Mouse (Mus musculus): ENCODE measurements around the gene Gm10721.
"Not testable (repeated sequence)": the region's sequence is repeated elsewhere in the genome, so short reads cannot be mapped to it uniquely, and the experiment has no call there.

Gene Gm10721

GRCm38 (mm10) chr9:3012733-3013279, at the start of gene Gm10721:
Gene Gm10721 (plus strand): TSS chr9:3013140.
- DNase-seq (ENCODE audit: low spot score in 2 of 2) = not testable (repeated sequence)

GRCm38 (mm10) chr9:3000445-3000972, 12.4 kb upstream of the Gm10721 start, which contains the start of gene Gm10722:
Gene Gm10722 (plus strand): TSS chr9:3000922.
- DNase-seq (ENCODE audit: low spot score in 2 of 2) = peak; percentile 8 to 18

- DNase-seq (ENCODE audit: low spot score in 2 of 2) = peak; percentile 4 to 42
These were observed 11.9 kb upstream of the Gm10721 start for GRCm38 (mm10) chr9:3001006-3001405.

GRCm38 (mm10) chr9:3001948-3002659, 10.8 kb upstream of the Gm10721 start:
- peak; percentile 99 to 100 for DNase-seq (ENCODE audit: low spot score in 2 of 2)

GRCm38 (mm10) chr9:3002794-3003396, 10.0 kb upstream of the Gm10721 start, which contains the start of gene Gm11168:
Gene Gm11168 (plus strand): TSS chr9:3003346.
- DNase-seq (ENCODE audit: low spot score in 2 of 2) = not testable (repeated sequence)

- not testable (repeated sequence) for DNase-seq (ENCODE audit: low spot score in 2 of 2)
These were observed 6.8 kb upstream of the Gm10721 start for GRCm38 (mm10) chr9:3006179-3006578.

- DNase-seq (ENCODE audit: low spot score in 2 of 2) = peak; percentile 96 to 97
These were observed 6.3 kb upstream of the Gm10721 start for GRCm38 (mm10) chr9:3006636-3007035.

- DNase-seq (ENCODE audit: low spot score in 2 of 2) = not testable (repeated sequence)
These were observed 5.7 kb upstream of the Gm10721 start for GRCm38 (mm10) chr9:3007272-3007671.

GRCm38 (mm10) chr9:3009331-3009730, 3.6 kb upstream of the Gm10721 start:
- DNase-seq (ENCODE audit: low spot score in 2 of 2) = not testable (repeated sequence)

- not testable (repeated sequence) for DNase-seq (ENCODE audit: low spot score in 2 of 2)
These were observed 802 bp upstream of the Gm10721 start for GRCm38 (mm10) chr9:3012054-3012621.

GRCm38 (mm10) chr9:3015354-3015753, 2.4 kb downstream of the Gm10721 start, which contains the start of gene Gm10720:
Gene Gm10720 (plus strand): TSS chr9:3015654.
- DNase-seq (ENCODE audit: low spot score in 2 of 2) = not testable (repeated sequence)

- not testable (repeated sequence) for DNase-seq (ENCODE audit: low spot score in 2 of 2)
These were observed 3.0 kb downstream of the Gm10721 start for GRCm38 (mm10) chr9:3015896-3016295.

- not testable (repeated sequence) for DNase-seq (ENCODE audit: low spot score in 2 of 2)
These were observed 4.2 kb downstream of the Gm10721 start, which contains the start of gene Gm10719 for GRCm38 (mm10) chr9:3017108-3017507. Gene Gm10719 (plus strand): TSS chr9:3017408.

GRCm38 (mm10) chr9:3018944-3019343, 6.0 kb downstream of the Gm10721 start:
- peak; percentile 29 to 68 for DNase-seq (ENCODE audit: low spot score in 2 of 2)

- DNase-seq (ENCODE audit: low spot score in 2 of 2) = peak; percentile 30 to 67
These were observed 7.1 kb downstream of the Gm10721 start for GRCm38 (mm10) chr9:3019835-3020727.

GRCm38 (mm10) chr9:3022316-3023008, 9.5 kb downstream of the Gm10721 start:
- DNase-seq (ENCODE audit: low spot score in 2 of 2) = peak; percentile 46 to 79

GRCm38 (mm10) chr9:3023312-3023984, 10.5 kb downstream of the Gm10721 start, which contains the start of gene Gm10718:
Gene Gm10718 (plus strand): TSS chr9:3023547.
- DNase-seq (ENCODE audit: low spot score in 2 of 2) = peak in 1 of 2 experiments; percentile 11

GRCm38 (mm10) chr9:3023985-3024648, 11.2 kb downstream of the Gm10721 start:
- peak; percentile 65 to 82 for DNase-seq (ENCODE audit: low spot score in 2 of 2)

- peak; percentile 11 to 60 for DNase-seq (ENCODE audit: low spot score in 2 of 2)
These were observed 12.1 kb downstream of the Gm10721 start, which contains the start of gene Gm10717 for GRCm38 (mm10) chr9:3024912-3025467. Gene Gm10717 (plus strand): TSS chr9:3025417.
